Mouse (Mus musculus): ENCODE measurements around the gene Cd44. TPM values are rescaled to one million over a fixed set of nuclear protein-coding genes. Genes with fewer than 3 reads are reported as not detected.

The Cd44 gene
- polyA plus RNA-seq, 1 experiment from 2014 or later = 2.0 TPM

DNA sequence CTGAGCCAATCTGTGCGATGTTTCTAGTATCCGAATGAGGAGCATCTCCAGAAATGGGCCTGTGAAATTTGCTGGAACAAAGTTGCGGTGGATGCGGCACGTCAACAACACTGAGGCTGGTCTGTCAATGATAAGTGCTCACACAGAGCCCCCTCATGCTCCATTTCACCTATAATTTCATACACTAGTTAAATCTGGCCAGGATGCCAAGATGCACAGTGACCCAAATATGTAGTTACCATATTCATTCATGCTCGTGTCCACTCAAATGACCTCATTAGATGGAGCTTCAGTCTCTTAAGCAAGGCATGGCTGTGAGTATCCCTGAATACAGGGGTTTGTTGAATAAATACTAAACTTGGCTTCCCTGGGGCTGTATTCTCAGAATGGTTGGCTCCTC lies 43.2 kb downstream of the Cd44 start:
- no peak overlapping the region for H3K4me2 ChIP-seq (ENCODE audit: low read depth, low read length, severe bottlenecking)
- no peaks in the 10 kb centered on the region for H3K27me3 ChIP-seq (ENCODE audit: control insufficient read depth, insufficient read depth, low read length)
- no peak for ATAC-seq (replicated peaks; ENCODE audit: low FRiP score)
- no peaks in the 10 kb centered on the region for H3K9me3 ChIP-seq (ENCODE audit: control insufficient read depth, low read length)
- H3K9ac ChIP-seq (ENCODE audit: low read length) = no peak overlapping the region
- no peaks in the 10 kb centered on the region for H3K36me3 ChIP-seq (ENCODE audit: control insufficient read depth, insufficient read depth, low read length)
- H3K4me3 ChIP-seq (ENCODE audit: low read depth, low read length) = no peak overlapping the region
- no peaks in the 10 kb centered on the region for H3K4me1 ChIP-seq (replicated peaks; ENCODE audit: control insufficient read depth, insufficient read depth, low read length)
- no peak overlapping the region for H3K27ac ChIP-seq (ENCODE audit: low read depth, low read length)
- WGBS = 93% methylated on average over 6 of the region's 6 CpGs
- DNase-seq (ENCODE audit: low spot score) = no peak

DNA sequence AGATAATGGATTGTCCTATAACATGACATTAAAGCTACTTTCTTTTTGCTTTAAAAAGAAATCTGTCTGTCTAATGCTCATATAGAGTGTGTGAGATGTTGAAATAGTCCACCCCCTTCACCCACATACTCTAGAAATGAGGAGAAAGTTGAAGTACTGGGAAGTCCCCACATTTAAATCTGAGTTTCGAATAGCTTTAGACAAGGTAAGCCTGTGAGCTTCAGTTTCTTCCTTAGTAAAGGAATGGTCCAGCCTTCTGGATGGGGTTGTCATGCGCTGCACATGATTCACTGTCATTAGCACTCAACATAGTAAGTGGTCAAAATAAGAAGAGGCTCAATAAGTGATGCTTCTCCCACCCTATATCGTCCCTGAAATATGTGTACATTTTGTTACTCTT lies 48.2 kb downstream of the Cd44 start:
- Histone ChIP-seq H3K4me1 (replicated peaks; ENCODE audit: control insufficient read depth, insufficient read depth, low read length) (no peaks in the 10 kb centered on the region), H3K9me3 (ENCODE audit: control insufficient read depth, low read length) (no peaks in the 10 kb centered on the region), H3K9ac (ENCODE audit: low read length) (no peak overlapping the region), H3K4me3 (ENCODE audit: low read depth, low read length) (no peak overlapping the region), H3K36me3 (ENCODE audit: control insufficient read depth, insufficient read depth, low read length) (no peaks in the 10 kb centered on the region), H3K4me2 (ENCODE audit: low read depth, low read length, severe bottlenecking) (no peak overlapping the region), H3K27me3 (ENCODE audit: control insufficient read depth, insufficient read depth, low read length) (no peaks in the 10 kb centered on the region), H3K27ac (ENCODE audit: low read depth, low read length) (no peak overlapping the region)
- DNase-seq (ENCODE audit: low spot score) (no peak), ATAC-seq (replicated peaks; ENCODE audit: low FRiP score) (no peak)
- 86% methylated on average over 3 of the region's 3 CpGs for WGBS

DNA sequence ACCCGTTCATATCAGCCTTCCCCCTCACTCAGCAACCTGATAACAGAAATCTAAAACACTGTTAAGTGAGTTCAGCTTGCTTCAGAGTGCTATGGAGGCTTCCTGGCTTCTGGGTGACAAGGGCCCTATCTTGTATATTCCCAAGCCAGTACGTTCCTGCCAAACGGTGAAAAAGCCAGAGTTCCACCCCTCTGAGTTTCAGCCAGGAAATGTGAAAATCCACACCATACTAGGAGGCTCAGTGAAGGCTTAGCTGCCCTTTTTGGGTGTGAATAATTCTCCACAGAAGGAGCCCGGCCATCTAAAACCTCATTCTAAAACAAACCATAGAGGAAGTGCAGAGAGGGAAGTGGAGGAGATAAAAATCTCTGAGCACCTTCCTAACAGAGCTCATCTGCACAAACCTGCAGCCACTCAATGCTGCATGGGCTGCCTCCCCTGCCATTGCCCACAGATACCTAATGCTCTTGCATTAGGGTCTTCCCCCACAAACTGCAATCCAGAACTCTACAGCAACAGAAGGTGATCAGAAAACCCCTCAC lies 49.5 kb downstream of the Cd44 start:
- H3K4me1 ChIP-seq (replicated peaks; ENCODE audit: control insufficient read depth, insufficient read depth, low read length) = no peaks in the 10 kb centered on the region
- no peak overlapping the region for H3K4me2 ChIP-seq (ENCODE audit: low read depth, low read length, severe bottlenecking)
- no peak for DNase-seq (ENCODE audit: low spot score)
- no peak overlapping the region for H3K4me3 ChIP-seq (ENCODE audit: low read depth, low read length)
- 77% methylated on average over 4 of the region's 4 CpGs for WGBS
- no peaks in the 10 kb centered on the region for H3K9me3 ChIP-seq (ENCODE audit: control insufficient read depth, low read length)
- ATAC-seq (replicated peaks; ENCODE audit: low FRiP score) = no peak
- H3K27ac ChIP-seq (ENCODE audit: low read depth, low read length) = no peak overlapping the region
- no peaks in the 10 kb centered on the region for H3K36me3 ChIP-seq (ENCODE audit: control insufficient read depth, insufficient read depth, low read length)
- no peaks in the 10 kb centered on the region for H3K27me3 ChIP-seq (ENCODE audit: control insufficient read depth, insufficient read depth, low read length)
- H3K9ac ChIP-seq (ENCODE audit: low read length) = no peak overlapping the region

DNA sequence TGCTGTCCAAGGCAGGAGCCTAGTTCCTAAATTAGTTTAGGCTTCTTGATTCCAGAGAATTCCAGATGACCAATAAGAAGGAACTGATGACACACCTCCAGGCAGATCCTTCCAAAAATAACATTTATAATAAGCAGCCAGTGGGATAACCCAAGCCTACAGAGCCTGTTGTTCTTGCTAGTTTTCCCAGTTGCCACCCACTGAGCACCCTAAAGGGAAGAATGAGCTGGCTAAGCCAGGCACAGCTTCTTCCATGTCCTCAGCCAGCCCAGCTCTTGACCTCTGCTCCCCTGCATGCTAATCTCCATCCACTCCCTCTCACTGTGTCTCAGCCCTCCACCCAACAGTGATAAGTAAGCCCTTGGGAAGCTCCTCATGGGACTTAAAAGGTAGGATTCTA lies 51.4 kb downstream of the Cd44 start:
- no peak overlapping the region for H3K27ac ChIP-seq (ENCODE audit: low read depth, low read length)
- H3K4me1 ChIP-seq (replicated peaks; ENCODE audit: control insufficient read depth, insufficient read depth, low read length) = no peaks in the 10 kb centered on the region
- no peaks in the 10 kb centered on the region for H3K27me3 ChIP-seq (ENCODE audit: control insufficient read depth, insufficient read depth, low read length)
- no peak overlapping the region for H3K4me2 ChIP-seq (ENCODE audit: low read depth, low read length, severe bottlenecking)
- DNase-seq (ENCODE audit: low spot score) = no peak
- ATAC-seq (replicated peaks; ENCODE audit: low FRiP score) = no peak
- no peaks in the 10 kb centered on the region for H3K36me3 ChIP-seq (ENCODE audit: control insufficient read depth, insufficient read depth, low read length)
- H3K4me3 ChIP-seq (ENCODE audit: low read depth, low read length) = no peak overlapping the region
- no peak overlapping the region for H3K9ac ChIP-seq (ENCODE audit: low read length)
- H3K9me3 ChIP-seq (ENCODE audit: control insufficient read depth, low read length) = no peaks in the 10 kb centered on the region

DNA sequence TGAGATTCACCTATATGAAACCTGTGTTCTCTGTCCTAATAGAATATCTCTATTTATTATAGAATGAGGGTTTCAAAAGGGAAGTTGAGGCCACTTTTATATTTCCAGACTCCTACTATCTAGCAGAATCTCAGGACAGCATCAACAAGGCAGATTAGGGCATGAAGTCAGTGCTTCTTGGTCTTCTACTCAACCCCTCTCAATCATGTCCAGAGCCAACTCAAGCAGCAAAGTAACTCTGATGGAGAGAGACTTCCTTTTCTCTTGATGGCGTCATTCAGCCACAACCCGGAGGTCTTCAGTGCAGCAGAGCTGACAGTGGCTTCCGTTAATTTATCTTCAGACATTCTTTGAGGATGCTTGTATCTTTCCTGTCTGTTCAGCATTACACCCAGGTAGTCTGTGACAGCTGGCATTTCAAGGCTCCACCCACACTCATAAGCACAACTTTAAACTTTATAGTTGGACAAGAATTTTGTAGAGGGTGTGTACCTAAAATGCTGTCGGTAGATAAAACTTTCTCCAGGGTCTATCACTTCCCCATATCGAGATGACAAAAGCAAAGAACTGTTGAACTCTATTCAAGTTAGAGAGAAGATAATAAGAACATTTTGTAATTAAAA lies 52.5 kb downstream of the Cd44 start:
- DNase-seq (ENCODE audit: low spot score) (no peak), ATAC-seq (replicated peaks; ENCODE audit: low FRiP score) (no peak)
- H3K36me3 ChIP-seq (ENCODE audit: control insufficient read depth, insufficient read depth, low read length) = no peaks in the 10 kb centered on the region
- H3K9me3 ChIP-seq (ENCODE audit: control insufficient read depth, low read length) = no peaks in the 10 kb centered on the region
- no peak overlapping the region for H3K27ac ChIP-seq (ENCODE audit: low read depth, low read length)
- no peak overlapping the region for H3K9ac ChIP-seq (ENCODE audit: low read length)
- WGBS = 94% methylated on average over 5 of the region's 5 CpGs
- no peak overlapping the region for H3K4me2 ChIP-seq (ENCODE audit: low read depth, low read length, severe bottlenecking)
- no peak overlapping the region for H3K4me3 ChIP-seq (ENCODE audit: low read depth, low read length)
- H3K4me1 ChIP-seq (replicated peaks; ENCODE audit: control insufficient read depth, insufficient read depth, low read length) = no peaks in the 10 kb centered on the region
- H3K27me3 ChIP-seq (ENCODE audit: control insufficient read depth, insufficient read depth, low read length) = no peaks in the 10 kb centered on the region

DNA sequence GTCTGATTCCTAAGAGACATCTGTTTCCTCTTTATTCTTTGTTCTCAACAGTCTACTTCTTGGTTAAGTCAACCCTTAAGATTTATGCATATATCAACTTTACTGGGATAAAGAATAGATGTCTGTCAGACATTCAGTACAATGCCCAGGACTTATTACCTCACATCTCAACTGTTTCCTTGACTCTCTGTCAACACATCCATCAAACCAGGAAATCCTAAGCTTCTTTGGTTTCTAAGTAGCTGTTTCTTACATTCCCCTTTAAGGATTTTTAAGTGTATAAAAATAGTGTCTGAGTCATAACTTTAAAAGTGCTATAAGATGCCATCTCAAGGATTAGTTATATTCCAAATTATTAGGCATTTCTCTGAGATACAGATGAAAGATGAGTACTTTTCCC lies 60.2 kb downstream of the Cd44 start:
- Histone ChIP-seq H3K9me3 (ENCODE audit: control insufficient read depth, low read length) (no peaks in the 10 kb centered on the region), H3K4me2 (ENCODE audit: low read depth, low read length, severe bottlenecking) (no peak overlapping the region), H3K4me1 (replicated peaks; ENCODE audit: control insufficient read depth, insufficient read depth, low read length) (no peaks in the 10 kb centered on the region), H3K9ac (ENCODE audit: low read length) (no peak overlapping the region), H3K27ac (ENCODE audit: low read depth, low read length) (no peak overlapping the region), H3K4me3 (ENCODE audit: low read depth, low read length) (no peak overlapping the region), H3K27me3 (ENCODE audit: control insufficient read depth, insufficient read depth, low read length) (no peaks in the 10 kb centered on the region), H3K36me3 (ENCODE audit: control insufficient read depth, insufficient read depth, low read length) (no peaks in the 10 kb centered on the region)
- DNase-seq (ENCODE audit: low spot score) = no peak
- ATAC-seq (replicated peaks; ENCODE audit: low FRiP score) = no peak

DNA sequence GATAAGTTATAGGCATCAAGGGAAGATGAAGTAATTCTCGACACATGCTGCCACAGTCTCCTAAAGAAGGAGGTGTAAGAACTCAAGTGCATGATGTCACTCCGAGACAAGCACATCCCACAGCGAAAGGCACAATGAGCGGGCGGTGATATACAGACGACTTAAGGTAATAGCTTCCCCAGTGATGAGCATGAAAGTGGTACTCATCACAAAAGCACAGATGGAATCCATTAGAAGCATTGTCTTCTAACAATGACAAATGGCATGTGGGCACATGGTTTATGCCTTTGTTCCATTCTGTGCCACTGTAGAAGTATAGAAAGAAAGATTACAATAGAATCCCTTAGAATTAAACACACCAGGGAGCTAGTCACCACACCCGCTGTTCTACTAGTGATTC lies 63.3 kb downstream of the Cd44 start:
- WGBS = 86% methylated on average over 7 of the region's 7 CpGs
- H3K36me3 ChIP-seq (ENCODE audit: control insufficient read depth, insufficient read depth, low read length) = no peaks in the 10 kb centered on the region
- H3K27me3 ChIP-seq (ENCODE audit: control insufficient read depth, insufficient read depth, low read length) = no peaks in the 10 kb centered on the region
- no peak overlapping the region for H3K4me2 ChIP-seq (ENCODE audit: low read depth, low read length, severe bottlenecking)
- no peak overlapping the region for H3K4me3 ChIP-seq (ENCODE audit: low read depth, low read length)
- no peak overlapping the region for H3K9ac ChIP-seq (ENCODE audit: low read length)
- H3K27ac ChIP-seq (ENCODE audit: low read depth, low read length) = no peak overlapping the region
- no peaks in the 10 kb centered on the region for H3K4me1 ChIP-seq (replicated peaks; ENCODE audit: control insufficient read depth, insufficient read depth, low read length)
- no peaks in the 10 kb centered on the region for H3K9me3 ChIP-seq (ENCODE audit: control insufficient read depth, low read length)
- ATAC-seq (replicated peaks; ENCODE audit: low FRiP score) (no peak), DNase-seq (ENCODE audit: low spot score) (no peak)

DNA sequence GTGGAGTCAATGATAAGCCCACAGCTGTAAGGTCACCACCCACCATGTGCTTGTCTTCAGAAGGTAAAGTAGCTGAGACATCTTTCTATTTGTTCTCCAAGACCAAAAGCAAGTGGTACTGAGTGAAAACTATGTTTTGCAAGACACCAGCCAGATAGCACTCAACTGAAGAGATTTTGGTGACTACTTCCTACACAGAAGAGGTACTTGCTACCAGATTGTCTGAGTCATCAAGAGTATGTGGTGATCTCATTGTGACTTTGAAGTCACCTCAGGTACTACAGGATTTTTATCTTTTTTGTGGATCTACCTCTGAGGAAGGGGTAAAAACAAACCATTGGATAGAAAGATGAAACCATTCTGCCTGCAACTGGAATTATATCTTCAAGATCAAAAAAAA lies 69.9 kb downstream of the Cd44 start:
- Histone ChIP-seq H3K36me3 (ENCODE audit: control insufficient read depth, insufficient read depth, low read length) (no peaks in the 10 kb centered on the region), H3K4me1 (replicated peaks; ENCODE audit: control insufficient read depth, insufficient read depth, low read length) (no peaks in the 10 kb centered on the region), H3K27ac (ENCODE audit: low read depth, low read length) (no peak overlapping the region), H3K9me3 (ENCODE audit: control insufficient read depth, low read length) (no peaks in the 10 kb centered on the region), H3K9ac (ENCODE audit: low read length) (no peak overlapping the region), H3K27me3 (ENCODE audit: control insufficient read depth, insufficient read depth, low read length) (no peaks in the 10 kb centered on the region), H3K4me2 (ENCODE audit: low read depth, low read length, severe bottlenecking) (no peak overlapping the region), H3K4me3 (ENCODE audit: low read depth, low read length) (no peak overlapping the region)
- ATAC-seq (replicated peaks; ENCODE audit: low FRiP score) (no peak), DNase-seq (ENCODE audit: low spot score) (no peak)

DNA sequence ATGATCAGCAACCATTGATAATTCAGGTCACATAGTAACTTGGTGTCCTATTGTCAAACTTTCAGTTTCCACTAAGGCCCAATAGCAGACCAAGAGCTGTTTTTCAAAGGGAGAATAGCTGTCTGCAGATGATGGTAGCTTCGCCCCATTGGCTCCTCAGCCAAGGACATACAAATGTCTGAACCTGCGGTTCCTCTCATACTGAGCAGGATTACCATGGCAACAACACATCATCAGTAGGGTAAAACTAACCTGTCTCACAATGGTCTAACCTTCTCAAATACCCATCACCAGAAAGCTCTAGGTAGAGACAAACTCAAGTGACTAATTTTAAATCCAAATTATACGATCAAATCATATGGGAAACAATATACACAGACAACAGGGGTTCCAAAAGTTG lies 72.3 kb downstream of the Cd44 start:
- 83% methylated on average over 3 of the region's 3 CpGs for whole genome bisulfite sequencing
- H3K27ac ChIP-seq (ENCODE audit: low read depth, low read length) = no peak overlapping the region
- DNase-seq (ENCODE audit: low spot score) (no peak), ATAC-seq (replicated peaks; ENCODE audit: low FRiP score) (no peak)
- H3K9me3 ChIP-seq (ENCODE audit: control insufficient read depth, low read length) = no peaks in the 10 kb centered on the region
- H3K4me2 ChIP-seq (ENCODE audit: low read depth, low read length, severe bottlenecking) = no peak overlapping the region
- H3K4me1 ChIP-seq (replicated peaks; ENCODE audit: control insufficient read depth, insufficient read depth, low read length) = no peaks in the 10 kb centered on the region
- no peaks in the 10 kb centered on the region for H3K36me3 ChIP-seq (ENCODE audit: control insufficient read depth, insufficient read depth, low read length)
- H3K9ac ChIP-seq (ENCODE audit: low read length) = no peak overlapping the region
- H3K27me3 ChIP-seq (ENCODE audit: control insufficient read depth, insufficient read depth, low read length) = no peaks in the 10 kb centered on the region
- no peak overlapping the region for H3K4me3 ChIP-seq (ENCODE audit: low read depth, low read length)

All from forebrain, embryonic 11.5 days (tissue).